Mouse (Mus musculus): Measurements from ENCODE around the gene Wdr24.

The Wdr24 gene

GRCm38 (mm10) chr17:25830806-25831431, 7.5 kb downstream of the Wdr24 start:
- in situ Hi-C loops (cut with MboI, MseI) = loop anchor here (5.0 to 25.0 kb wide), 3 partner anchors 41 to 2006 kb away; partner anchors contain the start of gene Snrpc

- in situ Hi-C loops (cut with MboI, MseI) = loop anchor here (5.0 to 25.0 kb wide), 3 partner anchors 41 to 2006 kb away; partner anchors contain the start of gene Snrpc
Observed at GRCm38 (mm10) chr17:25831451-25832281, 8.2 kb downstream of the Wdr24 start.

GRCm38 (mm10) chr17:25832436-25833290, 9.2 kb downstream of the Wdr24 start:
- in situ Hi-C loops (cut with MboI, MseI) = loop anchor here (5.0 to 25.0 kb wide), 3 partner anchors 40 to 2005 kb away; partner anchors contain the start of gene Snrpc

GRCm38 (mm10) chr17:25833291-25833663, 9.8 kb downstream of the Wdr24 start, which contains the start of gene Stub1:
Gene Stub1, minus strand, starts transcription at chr17:25833404.
- in situ Hi-C loops (cut with MboI, MseI) = loop anchor here (5.0 to 25.0 kb wide), 3 partner anchors 39 to 2004 kb away; partner anchors contain the start of gene Snrpc

- in situ Hi-C loops (cut with MboI, MseI) = loop anchor here (5.0 to 25.0 kb wide), 3 partner anchors 38 to 2003 kb away; partner anchors contain the start of gene Snrpc
Observed at GRCm38 (mm10) chr17:25833961-25834594, 10.7 kb downstream of the Wdr24 start.

GRCm38 (mm10) chr17:25834595-25835222, 11.3 kb downstream of the Wdr24 start:
- in situ Hi-C loops (cut with MboI, MseI) = loop anchor here (5.0 to 25.0 kb wide), 3 partner anchors 38 to 2003 kb away; partner anchors contain the start of gene Snrpc

GRCm38 (mm10) chr17:25835301-25835700, 11.9 kb downstream of the Wdr24 start:
- in situ Hi-C loops (cut with MboI, MseI) = loop anchor here (10.0 to 25.0 kb wide), 2 partner anchors 1830 to 2002 kb away; partner anchors contain the start of gene Snrpc

GRCm38 (mm10) chr17:25835816-25836215, 12.4 kb downstream of the Wdr24 start:
- in situ Hi-C loops (cut with MboI, MseI) = loop anchor here (10.0 to 25.0 kb wide), 2 partner anchors 1831 to 2001 kb away; partner anchors contain the start of gene Snrpc

GRCm38 (mm10) chr17:25836397-25837075, 13.1 kb downstream of the Wdr24 start:
- in situ Hi-C loops (cut with MboI, MseI) = loop anchor here (10.0 to 25.0 kb wide), 2 partner anchors 1832 to 2001 kb away; partner anchors contain the start of gene Snrpc

GRCm38 (mm10) chr17:25837076-25837410, 13.6 kb downstream of the Wdr24 start, which contains the start of gene Rhbdl1:
Gene Rhbdl1, minus strand, starts transcription at chr17:25837295.
- in situ Hi-C loops (cut with MboI, MseI) = loop anchor here (10.0 to 25.0 kb wide), 2 partner anchors 1832 to 2000 kb away; partner anchors contain the start of gene Snrpc

GRCm38 (mm10) chr17:25837533-25837932, 14.1 kb downstream of the Wdr24 start:
- in situ Hi-C loops (cut with MboI, MseI) = loop anchor here (10.0 to 25.0 kb wide), 2 partner anchors 1833 to 2000 kb away; partner anchors contain the start of gene Snrpc

GRCm38 (mm10) chr17:25838904-25839303, 15.5 kb downstream of the Wdr24 start:
- in situ Hi-C loops (cut with MboI, MseI) = loop anchor here (10.0 to 25.0 kb wide), 2 partner anchors 1834 to 1998 kb away; partner anchors contain the start of gene Snrpc

GRCm38 (mm10) chr17:25839455-25840235, 16.2 kb downstream of the Wdr24 start:
- in situ Hi-C loops (cut with MboI, MseI) = loop anchor here (10.0 to 25.0 kb wide), 2 partner anchors 1835 to 1998 kb away; partner anchors contain the start of gene Snrpc

GRCm38 (mm10) chr17:25840519-25840918, 17.1 kb downstream of the Wdr24 start:
- in situ Hi-C loops (cut with MboI, MseI) = loop anchor here (25.0 kb wide), 1 partner anchor 1997 kb away; the partner anchor contains the start of gene Snrpc

- in situ Hi-C loops (cut with MboI, MseI) = loop anchor here (25.0 kb wide), 1 partner anchor 1996 kb away; the partner anchor contains the start of gene Snrpc
Observed at GRCm38 (mm10) chr17:25841117-25841880, 17.9 kb downstream of the Wdr24 start, which contains the start of gene Gm20683. Gene Gm20683, minus strand, starts transcription at chr17:25841763.

- in situ Hi-C loops (cut with MboI, MseI) = loop anchor here (25.0 kb wide), 1 partner anchor 1995 kb away; the partner anchor contains the start of gene Snrpc
Observed at GRCm38 (mm10) chr17:25842509-25842908, 19.1 kb downstream of the Wdr24 start.

- in situ Hi-C loops (cut with MboI, MseI) = loop anchor here (25.0 kb wide), 1 partner anchor 1994 kb away; the partner anchor contains the start of gene Snrpc
Observed at GRCm38 (mm10) chr17:25843122-25843521, 19.7 kb downstream of the Wdr24 start.

All from T-helper 2 cell (primary cell).